Mouse (Mus musculus) bone marrow macrophage, adult 2 months (primary cell): ENCODE data around the gene Runx3.

ENCODE experiments used
- CTCF ChIP-seq: IDR thresholded peaks from 2 replicates; pipeline ENCODE4 v1.5.1; 2012; ENCODE audit warnings: low read depth, mild to moderate bottlenecking, low read length, moderate library complexity
- POLR2A ChIP-seq: IDR thresholded peaks from 2 replicates; pipeline ENCODE4 v1.6.1; 2012; ENCODE audit warnings: mild to moderate bottlenecking, low read depth, low read length, borderline replicate concordance

GRCm38 (mm10) chr4:135150031-135150801 lies 29.8 kb downstream of the Runx3 start:
- TF ChIP-seq CTCF: peak; percentile 72
- no peak for TF ChIP-seq POLR2A
